Mouse (Mus musculus): ENCODE results near the gene Cysrt1. TPM values are rescaled to one million over a fixed set of nuclear protein-coding genes. Genes with fewer than 3 reads are reported as not detected.
A peak's percentile ranks its signal among the peaks of the same experiment; 100 is the strongest.

Gene Cysrt1
- polyA plus RNA-seq, 1 experiment from 2014 or later, result not detected

GRCm38 (mm10) chr2:25244144-25244543 lies 1.9 kb upstream of the Cysrt1 start:
- no peak overlapping the region for H3K4me2 ChIP-seq
- H3K4me1 ChIP-seq (replicated peaks), result peaks cover 25% of the 10 kb centered on the region
- H3K9me3 ChIP-seq (replicated peaks), result no peaks in the 10 kb centered on the region
- H3K9ac ChIP-seq, result no peak overlapping the region
- peaks cover 36% of the 10 kb centered on the region for H3K27me3 ChIP-seq (replicated peaks)
- WGBS, result 85% methylated on average over 4 of the region's 4 CpGs
- H3K27ac ChIP-seq (ENCODE audit: poor library complexity, severe bottlenecking), result no peak overlapping the region
- H3K4me3 ChIP-seq, result no peak overlapping the region
- peaks cover 31% of the 10 kb centered on the region for H3K36me3 ChIP-seq
- no peak for ATAC-seq (ENCODE audit: insufficient number of reproducible peaks, low FRiP score)

GRCm38 (mm10) chr2:25243342-25243741 lies 1.1 kb upstream of the Cysrt1 start:
- 75% methylated on average over 8 of the region's 8 CpGs for WGBS
- H3K4me3 ChIP-seq, result no peak overlapping the region
- peaks cover 25% of the 10 kb centered on the region for H3K4me1 ChIP-seq (replicated peaks)
- ATAC-seq (ENCODE audit: insufficient number of reproducible peaks, low FRiP score), result no peak
- H3K9ac ChIP-seq, result no peak overlapping the region
- no peaks in the 10 kb centered on the region for H3K9me3 ChIP-seq (replicated peaks)
- peaks cover 23% of the 10 kb centered on the region for H3K36me3 ChIP-seq
- H3K27me3 ChIP-seq (replicated peaks), result peaks cover 41% of the 10 kb centered on the region
- no peak overlapping the region for H3K4me2 ChIP-seq
- no peak overlapping the region for H3K27ac ChIP-seq (ENCODE audit: poor library complexity, severe bottlenecking)

- 0 out of 2 replicates have a peak, but pooled peaks cover 12% of the 10 kb centered on the region for H3K36me3 ChIP-seq
- peaks cover 25% of the 10 kb centered on the region for H3K4me1 ChIP-seq (replicated peaks)
- 22% methylated on average over 6 of the region's 6 CpGs for WGBS
- H3K27me3 ChIP-seq (replicated peaks), result peaks cover 41% of the 10 kb centered on the region
- H3K9ac ChIP-seq, result no peak overlapping the region
- no peak for ATAC-seq (ENCODE audit: insufficient number of reproducible peaks, low FRiP score)
- no peaks in the 10 kb centered on the region for H3K9me3 ChIP-seq (replicated peaks)
- H3K27ac ChIP-seq (ENCODE audit: poor library complexity, severe bottlenecking), result no peak overlapping the region
- peak overlapping the region; percentile 95 for H3K4me2 ChIP-seq
- H3K4me3 ChIP-seq, result peak overlapping the region; percentile 60
Measured at GRCm38 (mm10) chr2:25241438-25241775, 845 bp downstream of the Cysrt1 start.

GRCm38 (mm10) chr2:25240723-25241437 lies 1.4 kb downstream of the Cysrt1 start:
- peak; percentile 66 for ATAC-seq (ENCODE audit: insufficient number of reproducible peaks, low FRiP score)
- H3K36me3 ChIP-seq, result 0 out of 2 replicates have a peak, but pooled peaks cover 7% of the 10 kb centered on the region
- no peak overlapping the region for H3K27ac ChIP-seq (ENCODE audit: poor library complexity, severe bottlenecking)
- peaks cover 46% of the 10 kb centered on the region for H3K27me3 ChIP-seq (replicated peaks)
- peak overlapping the region; percentile 60 for H3K4me3 ChIP-seq
- peak overlapping the region; percentile 95 for H3K4me2 ChIP-seq
- no peaks in the 10 kb centered on the region for H3K9me3 ChIP-seq (replicated peaks)
- H3K9ac ChIP-seq, result peak overlapping the region; percentile 15; the same call in 1 of the 2 replicates
- H3K4me1 ChIP-seq (replicated peaks), result peaks cover 25% of the 10 kb centered on the region
- WGBS, result 1% methylated on average over 29 of the region's 29 CpGs

- peaks cover 25% of the 10 kb centered on the region for H3K4me1 ChIP-seq (replicated peaks)
- WGBS, result 54% methylated on average over 8 of the region's 8 CpGs
- peak overlapping the region; percentile 60 for H3K4me3 ChIP-seq
- no peak for ATAC-seq (ENCODE audit: insufficient number of reproducible peaks, low FRiP score)
- H3K36me3 ChIP-seq, result 0 out of 2 replicates have a peak, but pooled peaks cover 2% of the 10 kb centered on the region
- H3K4me2 ChIP-seq, result peak overlapping the region; percentile 95
- no peaks in the 10 kb centered on the region for H3K9me3 ChIP-seq (replicated peaks)
- no peak overlapping the region for H3K27ac ChIP-seq (ENCODE audit: poor library complexity, severe bottlenecking)
- H3K27me3 ChIP-seq (replicated peaks), result peaks cover 50% of the 10 kb centered on the region
- peak overlapping the region; percentile 15; the same call in 1 of the 2 replicates for H3K9ac ChIP-seq
Measured at GRCm38 (mm10) chr2:25240310-25240709, 1.9 kb downstream of the Cysrt1 start.

- H3K27ac ChIP-seq (ENCODE audit: poor library complexity, severe bottlenecking), result no peak overlapping the region
- H3K9ac ChIP-seq, result no peak overlapping the region
- no peak overlapping the region for H3K4me2 ChIP-seq
- H3K4me1 ChIP-seq (replicated peaks), result peaks cover 25% of the 10 kb centered on the region
- no peak overlapping the region for H3K4me3 ChIP-seq
- H3K9me3 ChIP-seq (replicated peaks), result no peaks in the 10 kb centered on the region
- no peaks in the 10 kb centered on the region for H3K36me3 ChIP-seq
- WGBS, result 80% methylated on average over 3 of the region's 3 CpGs
- peaks cover 56% of the 10 kb centered on the region for H3K27me3 ChIP-seq (replicated peaks)
- no peak for ATAC-seq (ENCODE audit: insufficient number of reproducible peaks, low FRiP score)
Measured at GRCm38 (mm10) chr2:25239766-25240165, 2.5 kb downstream of the Cysrt1 start.

- Histone ChIP-seq H3K27me3 (replicated peaks) (peaks cover 62% of the 10 kb centered on the region), H3K4me3 (no peak overlapping the region), H3K9me3 (replicated peaks) (no peaks in the 10 kb centered on the region), H3K4me1 (replicated peaks) (peaks cover 25% of the 10 kb centered on the region), H3K9ac (no peak overlapping the region), H3K36me3 (no peaks in the 10 kb centered on the region), H3K27ac (ENCODE audit: poor library complexity, severe bottlenecking) (no peak overlapping the region), H3K4me2 (no peak overlapping the region)
- no peak for ATAC-seq (ENCODE audit: insufficient number of reproducible peaks, low FRiP score)
Measured at GRCm38 (mm10) chr2:25238106-25238505, 4.1 kb downstream of the Cysrt1 start.

- Histone ChIP-seq H3K9ac (no peak overlapping the region), H3K4me2 (no peak overlapping the region), H3K4me3 (no peak overlapping the region), H3K36me3 (no peaks in the 10 kb centered on the region), H3K9me3 (replicated peaks) (no peaks in the 10 kb centered on the region), H3K27me3 (replicated peaks) (peaks cover 62% of the 10 kb centered on the region), H3K4me1 (replicated peaks) (peaks cover 21% of the 10 kb centered on the region), H3K27ac (ENCODE audit: poor library complexity, severe bottlenecking) (no peak overlapping the region)
- ATAC-seq (ENCODE audit: insufficient number of reproducible peaks, low FRiP score), result no peak
- whole genome bisulfite sequencing, result 54% methylated on average over 4 of the region's 4 CpGs
Measured at GRCm38 (mm10) chr2:25237522-25237921, 4.7 kb downstream of the Cysrt1 start.

- H3K4me2 ChIP-seq, result peak within 1 kb of the TSS; percentile 2; the same call in 1 of the 2 replicates
- no peaks in the 10 kb centered on the region for H3K36me3 ChIP-seq
- WGBS, result 23% methylated on average over 8 of the region's 8 CpGs
- H3K4me3 ChIP-seq, result no peak within 1 kb of the TSS
- peaks cover 63% of the 10 kb centered on the region for H3K27me3 ChIP-seq (replicated peaks)
- no peak within 1 kb of the TSS for H3K27ac ChIP-seq (ENCODE audit: poor library complexity, severe bottlenecking)
- no peak within 1 kb of the TSS for H3K9ac ChIP-seq
- no peak for ATAC-seq (ENCODE audit: insufficient number of reproducible peaks, low FRiP score)
- H3K4me1 ChIP-seq (replicated peaks), result peaks cover 13% of the 10 kb centered on the region
- H3K9me3 ChIP-seq (replicated peaks), result no peaks in the 10 kb centered on the region
Measured at GRCm38 (mm10) chr2:25236614-25237013, 5.6 kb downstream of the Cysrt1 start, which contains the start of gene Rnf224. Gene Rnf224, minus strand, starts transcription at chr2:25236787.

GRCm38 (mm10) chr2:25234551-25235220 lies 7.6 kb downstream of the Cysrt1 start:
- WGBS, result 58% methylated on average over 5 of the region's 5 CpGs
- peaks cover 75% of the 10 kb centered on the region for H3K27me3 ChIP-seq (replicated peaks)
- ATAC-seq (ENCODE audit: insufficient number of reproducible peaks, low FRiP score), result no peak

GRCm38 (mm10) chr2:25234050-25234449 lies 8.2 kb downstream of the Cysrt1 start, which contains the start of gene Slc34a3:
Gene Slc34a3, minus strand, starts transcription at chr2:25234364.
- no peaks in the 10 kb centered on the region for H3K36me3 ChIP-seq
- H3K4me3 ChIP-seq, result no peak within 1 kb of the TSS
- H3K27ac ChIP-seq (ENCODE audit: poor library complexity, severe bottlenecking), result no peak within 1 kb of the TSS
- no peak for ATAC-seq (ENCODE audit: insufficient number of reproducible peaks, low FRiP score)
- H3K4me2 ChIP-seq, result no peak within 1 kb of the TSS
- WGBS, result 80% methylated on average over 3 of the region's 3 CpGs
- no peaks in the 10 kb centered on the region for H3K4me1 ChIP-seq (replicated peaks)
- H3K9me3 ChIP-seq (replicated peaks), result no peaks in the 10 kb centered on the region
- peaks cover 71% of the 10 kb centered on the region for H3K27me3 ChIP-seq (replicated peaks)
- no peak within 1 kb of the TSS for H3K9ac ChIP-seq

More at GRCm38 (mm10) chr2:25234551-25235220, 7.6 kb downstream of the Cysrt1 start:
- H3K9ac ChIP-seq, result no peak overlapping the region
- H3K27ac ChIP-seq (ENCODE audit: poor library complexity, severe bottlenecking), result no peak overlapping the region
- no peaks in the 10 kb centered on the region for H3K9me3 ChIP-seq (replicated peaks)
- no peak overlapping the region for H3K4me2 ChIP-seq
- H3K4me3 ChIP-seq, result no peak overlapping the region
- no peaks in the 10 kb centered on the region for H3K4me1 ChIP-seq (replicated peaks)
- H3K36me3 ChIP-seq, result no peaks in the 10 kb centered on the region
